Mouse (Mus musculus): ENCODE results near the gene Clk3. TPM values are rescaled to one million over a fixed set of nuclear protein-coding genes. Genes with fewer than 3 reads are reported as not detected.
A peak's percentile ranks its signal among the peaks of the same experiment; 100 is the strongest.

Clk3 gene
- polyA plus RNA-seq, 1 experiment from 2014 or later: 71.8 TPM

DNA sequence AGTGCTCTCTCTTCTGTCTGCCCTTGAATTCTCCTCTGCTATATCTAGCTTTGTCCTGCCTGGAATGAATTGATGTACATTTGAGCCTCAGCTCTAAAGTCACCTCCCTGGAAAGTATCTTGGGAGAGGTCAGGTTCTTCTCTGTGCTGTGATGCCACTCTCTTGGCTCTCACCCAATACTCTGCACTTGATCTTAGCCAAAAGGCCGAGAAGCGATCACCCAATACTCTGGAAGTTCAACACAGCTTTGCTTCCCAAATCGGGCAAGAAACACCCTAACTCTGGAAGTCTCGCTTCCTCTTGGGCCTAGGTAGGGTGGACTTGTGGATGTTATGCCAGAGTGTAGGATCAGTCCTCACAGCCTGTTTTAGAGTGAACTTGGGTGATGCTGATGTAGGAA is 1.6 kb upstream of the Clk3 start:
- peaks cover 2% of the 10 kb centered on the region; the same call in 1 of the 2 replicates for H3K27me3 ChIP-seq
- H3K4me2 ChIP-seq: no peak overlapping the region
- ATAC-seq (replicated peaks; ENCODE audit: low FRiP score): no peak
- H3K4me3 ChIP-seq (replicated peaks): no peak overlapping the region
- peaks cover 28% of the 10 kb centered on the region for H3K4me1 ChIP-seq
- WGBS: 95% methylated on average over 4 of the region's 4 CpGs
- no peak overlapping the region for H3K9ac ChIP-seq
- no peak overlapping the region for H3K27ac ChIP-seq
- H3K9me3 ChIP-seq (replicated peaks): no peaks in the 10 kb centered on the region
- H3K36me3 ChIP-seq: no peaks in the 10 kb centered on the region

GRCm38 (mm10) chr9:57766431-57766830 is 771 bp upstream of the Clk3 start:
- H3K9ac ChIP-seq: peak overlapping the region; percentile 97

DNA sequence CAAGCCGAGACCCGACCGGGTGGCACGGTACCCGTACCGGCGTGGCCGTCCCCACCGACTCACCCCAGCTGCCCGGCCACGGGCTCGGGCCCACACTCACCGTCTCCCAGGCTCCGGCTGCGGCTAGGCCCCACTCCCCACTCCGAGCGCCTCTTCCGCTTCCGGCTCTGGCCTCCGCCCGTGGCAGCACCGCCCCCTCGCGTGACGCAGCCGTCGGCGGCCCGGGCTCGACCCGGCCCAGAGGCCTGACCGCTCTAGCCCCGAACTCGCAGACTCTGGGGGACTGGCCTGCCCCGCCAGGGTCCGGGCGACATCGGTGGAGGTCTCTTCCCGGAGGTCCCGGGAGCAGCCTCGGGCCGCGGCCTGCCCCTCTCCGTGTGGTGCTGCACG is 691 bp downstream of the Clk3 start:
- peaks cover 2% of the 10 kb centered on the region; the same call in 1 of the 2 replicates for H3K27me3 ChIP-seq
- H3K27ac ChIP-seq: peak overlapping the region; percentile 99
- peak; percentile 93 for ATAC-seq (replicated peaks; ENCODE audit: low FRiP score)
- peak overlapping the region; percentile 97 for H3K9ac ChIP-seq
- H3K36me3 ChIP-seq: peaks cover 19% of the 10 kb centered on the region
- H3K4me1 ChIP-seq: peaks cover 38% of the 10 kb centered on the region
- 0% methylated on average over 43 of the region's 45 CpGs for WGBS
- peak overlapping the region; percentile 92 for H3K4me3 ChIP-seq (replicated peaks)
- no peaks in the 10 kb centered on the region for H3K9me3 ChIP-seq (replicated peaks)
- H3K4me2 ChIP-seq: peak overlapping the region; percentile 92

More at GRCm38 (mm10) chr9:57766431-57766830, 771 bp upstream of the Clk3 start:
- H3K4me3 ChIP-seq (replicated peaks): peak overlapping the region; percentile 92
- peaks cover 36% of the 10 kb centered on the region for H3K4me1 ChIP-seq
- no peak overlapping the region for H3K27ac ChIP-seq
- H3K9me3 ChIP-seq (replicated peaks): no peaks in the 10 kb centered on the region
- peaks cover 2% of the 10 kb centered on the region; the same call in 1 of the 2 replicates for H3K27me3 ChIP-seq
- peak overlapping the region; percentile 92 for H3K4me2 ChIP-seq
- no peak for ATAC-seq (replicated peaks; ENCODE audit: low FRiP score)
- peaks cover 4% of the 10 kb centered on the region for H3K36me3 ChIP-seq
- WGBS: 35% methylated on average over 6 of the region's 6 CpGs

GRCm38 (mm10) chr9:57764147-57764973 is 1.3 kb downstream of the Clk3 start:
- H3K9ac ChIP-seq: peak overlapping the region; percentile 97
- peaks cover 25% of the 10 kb centered on the region for H3K36me3 ChIP-seq
- H3K27me3 ChIP-seq: peaks cover 2% of the 10 kb centered on the region; the same call in 1 of the 2 replicates
- ATAC-seq (replicated peaks; ENCODE audit: low FRiP score): peak; percentile 68
- H3K9me3 ChIP-seq (replicated peaks): no peaks in the 10 kb centered on the region
- peak overlapping the region; percentile 99 for H3K27ac ChIP-seq
- H3K4me2 ChIP-seq: peak overlapping the region; percentile 92
- H3K4me3 ChIP-seq (replicated peaks): peak overlapping the region; percentile 92
- H3K4me1 ChIP-seq: peaks cover 38% of the 10 kb centered on the region
- WGBS: under 1% methylated on average over 57 of the region's 57 CpGs

- Histone ChIP-seq H3K4me2 (peak overlapping the region; percentile 92; the same call in 1 of the 2 replicates), H3K9me3 (replicated peaks) (no peaks in the 10 kb centered on the region), H3K36me3 (peaks cover 42% of the 10 kb centered on the region), H3K9ac (no peak overlapping the region), H3K4me3 (replicated peaks) (peak overlapping the region; percentile 92; the same call in 1 of the 2 replicates), H3K4me1 (peaks cover 38% of the 10 kb centered on the region), H3K27me3 (peaks cover 2% of the 10 kb centered on the region; the same call in 1 of the 2 replicates), H3K27ac (0 out of 2 replicates have a peak overlapping the region, but pooled peaks have one; percentile 1)
- 50% methylated on average over 6 of the region's 6 CpGs for WGBS
- ATAC-seq (replicated peaks; ENCODE audit: low FRiP score): no peak
These were observed 3.1 kb downstream of the Clk3 start for GRCm38 (mm10) chr9:57762563-57762991.

GRCm38 (mm10) chr9:57761563-57762551 is 3.8 kb downstream of the Clk3 start:
- peaks cover 38% of the 10 kb centered on the region for H3K4me1 ChIP-seq
- no peaks in the 10 kb centered on the region for H3K27me3 ChIP-seq
- H3K27ac ChIP-seq: 0 out of 2 replicates have a peak overlapping the region, but pooled peaks have one; percentile 1
- H3K36me3 ChIP-seq: peaks cover 50% of the 10 kb centered on the region
- no peaks in the 10 kb centered on the region for H3K9me3 ChIP-seq (replicated peaks)
- H3K4me3 ChIP-seq (replicated peaks): peak overlapping the region; percentile 92; the same call in 1 of the 2 replicates
- no peak overlapping the region for H3K9ac ChIP-seq
- WGBS: 77% methylated on average over 13 of the region's 13 CpGs
- H3K4me2 ChIP-seq: 0 out of 2 replicates have a peak overlapping the region, but pooled peaks have one; percentile 92
- no peak for ATAC-seq (replicated peaks; ENCODE audit: low FRiP score)

DNA sequence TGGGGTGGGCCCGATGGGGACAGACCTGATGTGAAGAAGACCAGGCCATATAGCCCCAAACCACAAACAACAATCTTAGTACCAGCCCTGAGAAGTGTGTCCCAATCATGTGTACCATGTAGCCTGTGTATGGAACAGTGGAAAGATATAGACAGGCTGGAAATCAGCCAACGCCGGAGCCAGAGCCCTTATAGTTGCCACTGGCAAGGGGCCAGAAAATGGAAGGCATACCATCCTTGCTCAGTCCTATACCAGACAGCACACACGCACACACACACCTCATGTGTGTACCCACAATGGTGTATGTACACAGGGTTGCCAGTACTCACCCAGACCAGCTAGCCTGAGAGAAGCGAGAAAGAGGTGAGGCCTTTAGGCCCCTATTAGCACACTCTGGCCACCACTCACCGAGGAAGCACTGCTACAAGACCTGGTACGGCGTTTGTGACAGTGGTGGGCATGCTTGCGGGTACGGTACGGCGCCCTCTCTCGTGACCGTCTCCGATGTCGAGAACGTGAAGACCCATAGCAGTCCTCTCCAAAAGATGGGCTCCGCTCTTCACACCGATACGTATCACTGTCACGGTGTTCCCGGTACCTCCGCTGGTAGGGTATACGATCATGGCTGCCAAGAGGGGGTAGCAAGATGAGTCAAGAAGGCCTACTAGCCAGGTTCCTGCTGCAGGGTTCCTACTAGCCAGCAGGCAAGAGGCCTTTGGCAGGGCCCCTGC is 5.1 kb downstream of the Clk3 start:
- ATAC-seq (replicated peaks; ENCODE audit: low FRiP score): no peak
- WGBS: 94% methylated on average over 24 of the region's 24 CpGs
- no peaks in the 10 kb centered on the region for H3K27me3 ChIP-seq
- no peak overlapping the region for H3K27ac ChIP-seq
- H3K4me3 ChIP-seq (replicated peaks): no peak overlapping the region
- H3K36me3 ChIP-seq: peaks cover 61% of the 10 kb centered on the region
- H3K9ac ChIP-seq: no peak overlapping the region
- no peaks in the 10 kb centered on the region for H3K9me3 ChIP-seq (replicated peaks)
- peaks cover 29% of the 10 kb centered on the region for H3K4me1 ChIP-seq
- H3K4me2 ChIP-seq: no peak overlapping the region

DNA sequence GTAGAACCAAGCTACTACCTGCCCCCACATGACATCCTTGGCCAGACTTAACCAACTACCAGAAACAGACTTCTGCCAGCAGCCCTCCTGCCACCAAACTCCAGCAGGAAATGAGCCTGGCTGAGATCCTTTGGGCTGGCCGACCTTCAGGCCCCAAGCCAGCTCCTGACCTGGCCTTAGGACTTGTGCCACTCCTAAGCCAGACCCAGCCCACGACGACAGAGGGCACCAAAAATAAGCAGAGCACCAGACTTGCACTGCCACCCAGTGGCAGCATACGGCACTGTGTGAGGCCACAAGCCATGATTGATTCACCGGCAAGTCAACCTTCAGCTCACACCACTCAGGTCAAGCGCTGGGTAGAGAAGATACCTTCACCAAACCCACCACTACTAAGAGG is 6.4 kb downstream of the Clk3 start:
- no peak overlapping the region for H3K27ac ChIP-seq
- H3K9me3 ChIP-seq (replicated peaks): no peaks in the 10 kb centered on the region
- H3K4me3 ChIP-seq (replicated peaks): no peak overlapping the region
- peaks cover 74% of the 10 kb centered on the region for H3K36me3 ChIP-seq
- peaks cover 29% of the 10 kb centered on the region for H3K4me1 ChIP-seq
- no peak overlapping the region for H3K4me2 ChIP-seq
- WGBS: 22% methylated on average over 6 of the region's 6 CpGs
- H3K27me3 ChIP-seq: no peaks in the 10 kb centered on the region
- no peak overlapping the region for H3K9ac ChIP-seq
- ATAC-seq (replicated peaks; ENCODE audit: low FRiP score): no peak

- H3K4me3 ChIP-seq (replicated peaks): no peak overlapping the region
- no peaks in the 10 kb centered on the region for H3K9me3 ChIP-seq (replicated peaks)
- H3K9ac ChIP-seq: no peak overlapping the region
- H3K36me3 ChIP-seq: peaks cover 82% of the 10 kb centered on the region
- H3K4me1 ChIP-seq: peaks cover 23% of the 10 kb centered on the region
- ATAC-seq (replicated peaks; ENCODE audit: low FRiP score): no peak
- H3K27ac ChIP-seq: no peak overlapping the region
- H3K4me2 ChIP-seq: no peak overlapping the region
- WGBS: 94% methylated on average over 22 of the region's 22 CpGs
- no peaks in the 10 kb centered on the region for H3K27me3 ChIP-seq
These were observed 7.1 kb downstream of the Clk3 start for GRCm38 (mm10) chr9:57758528-57758927.

DNA sequence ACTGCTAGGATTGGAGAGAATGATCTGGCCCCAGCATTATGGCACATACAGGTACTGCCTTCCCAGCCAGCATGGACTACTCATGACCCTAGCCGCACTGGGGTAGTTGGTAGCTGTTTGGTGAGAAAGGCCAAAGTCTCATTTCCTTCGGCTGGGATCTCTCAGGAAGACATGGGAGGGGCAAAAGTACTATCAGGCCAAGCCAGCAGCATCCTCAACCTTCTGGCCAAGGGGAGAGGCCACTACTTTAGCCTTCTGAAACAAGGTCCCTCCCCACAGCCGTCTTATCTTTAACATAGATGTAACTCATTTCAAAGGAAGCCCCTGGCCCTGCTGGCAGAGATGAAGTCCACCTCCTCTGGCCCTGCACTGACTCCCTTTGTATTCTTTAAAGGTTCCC is 8.1 kb downstream of the Clk3 start:
- Histone ChIP-seq H3K4me1 (peaks cover 13% of the 10 kb centered on the region), H3K9ac (no peak overlapping the region), H3K9me3 (replicated peaks) (no peaks in the 10 kb centered on the region), H3K36me3 (peaks cover 91% of the 10 kb centered on the region), H3K4me3 (replicated peaks) (no peak overlapping the region), H3K4me2 (no peak overlapping the region), H3K27ac (no peak overlapping the region), H3K27me3 (no peaks in the 10 kb centered on the region)
- no peak for ATAC-seq (replicated peaks; ENCODE audit: low FRiP score)
- WGBS: 71% methylated on average over 3 of the region's 3 CpGs

DNA sequence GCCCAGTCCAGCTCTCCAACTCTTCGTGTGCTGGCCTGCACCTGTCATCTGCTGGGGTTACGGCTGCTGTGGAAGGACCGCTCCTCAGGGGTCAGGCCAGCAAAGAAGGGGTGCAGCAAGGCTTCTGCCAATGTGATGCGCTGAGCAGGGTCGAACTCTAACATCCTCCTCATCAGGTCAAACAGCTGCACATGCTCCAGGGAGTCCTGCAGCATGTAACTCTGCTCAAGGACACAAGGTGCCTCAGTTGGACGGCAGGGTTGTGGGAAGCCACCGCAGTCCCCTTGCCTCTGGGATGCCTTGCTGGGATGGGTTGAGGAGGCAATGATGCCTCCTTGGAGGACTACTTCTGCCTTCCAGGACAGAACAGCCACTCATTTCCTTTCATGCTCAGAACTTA is 14.8 kb downstream of the Clk3 start:
- Histone ChIP-seq H3K4me3 (replicated peaks) (no peak overlapping the region), H3K9me3 (replicated peaks) (no peaks in the 10 kb centered on the region), H3K27me3 (no peaks in the 10 kb centered on the region), H3K9ac (no peak overlapping the region), H3K27ac (no peak overlapping the region), H3K4me2 (no peak overlapping the region), H3K36me3 (peaks cover 100% of the 10 kb centered on the region), H3K4me1 (no peaks in the 10 kb centered on the region)
- 88% methylated on average over 7 of the region's 7 CpGs for WGBS
- ATAC-seq (replicated peaks; ENCODE audit: low FRiP score): no peak

Measured in kidney, embryonic 15.5 days (tissue).